Mouse (Mus musculus) layer of hippocampus, postnatal 25 days (tissue): ENCODE measurements at regions not wholly inside any gene's neighbourhood (a gene's known extent, or its start where the extent isn't known, plus 50 kb on each side); places are given as distances from the start of the nearest gene placed in this dataset.

ENCODE experiments used
- DNase-seq, 2 experiments: peaks; one replicate each; pipeline ENCODE4 v3.0.0; 2022; ENCODE audit warnings: mixed read lengths in 2 of 2, low spot score in 1 of 2; ENCODE audit errors: extremely low spot score in 1 of 2

- no peak for DNase-seq
Observed at GRCm38 (mm10) chr8:26854557-26855238, 122.4 kb upstream of the Zfp703 start.

GRCm38 (mm10) chr8:26855256-26855655 lies 121.9 kb upstream of the Zfp703 start:
- DNase-seq = no peak

GRCm38 (mm10) chr8:26864571-26864970 lies 112.6 kb upstream of the Zfp703 start:
- no peak for DNase-seq

- no peak for DNase-seq
Observed at GRCm38 (mm10) chr8:26864971-26865370, 112.2 kb upstream of the Zfp703 start.

- no peak for DNase-seq
Observed at GRCm38 (mm10) chr8:26868101-26868848, 108.8 kb upstream of the Zfp703 start.

GRCm38 (mm10) chr8:26868849-26869110 lies 108.3 kb upstream of the Zfp703 start:
- DNase-seq = no peak

- DNase-seq = no peak
Observed at GRCm38 (mm10) chr8:26871838-26872237, 105.3 kb upstream of the Zfp703 start.

GRCm38 (mm10) chr8:26872382-26872781 lies 104.7 kb upstream of the Zfp703 start:
- DNase-seq = no peak

GRCm38 (mm10) chr8:26872815-26873214 lies 104.3 kb upstream of the Zfp703 start:
- no peak for DNase-seq

- no peak for DNase-seq
Observed at GRCm38 (mm10) chr8:26880177-26880576, 96.9 kb upstream of the Zfp703 start.

GRCm38 (mm10) chr8:26881268-26882120 lies 95.6 kb upstream of the Zfp703 start:
- DNase-seq = no peak

GRCm38 (mm10) chr8:26882616-26883015 lies 94.5 kb upstream of the Zfp703 start:
- no peak for DNase-seq

- DNase-seq = no peak
Observed at GRCm38 (mm10) chr8:26883285-26883684, 93.8 kb upstream of the Zfp703 start.

GRCm38 (mm10) chr8:26883770-26884169 lies 93.4 kb upstream of the Zfp703 start:
- no peak for DNase-seq

GRCm38 (mm10) chr8:26884350-26884749 lies 92.8 kb upstream of the Zfp703 start:
- no peak for DNase-seq

GRCm38 (mm10) chr8:26885365-26885764 lies 91.8 kb upstream of the Zfp703 start:
- no peak for DNase-seq

GRCm38 (mm10) chr8:26886783-26887486 lies 90.2 kb upstream of the Zfp703 start:
- no peak for DNase-seq

- no peak for DNase-seq
Observed at GRCm38 (mm10) chr8:26887551-26887950, 89.6 kb upstream of the Zfp703 start.

GRCm38 (mm10) chr8:26888050-26888449 lies 89.1 kb upstream of the Zfp703 start:
- no peak for DNase-seq

- no peak for DNase-seq
Observed at GRCm38 (mm10) chr8:26891881-26892280, 85.2 kb upstream of the Zfp703 start.

- DNase-seq = no peak
Observed at GRCm38 (mm10) chr8:26892380-26892779, 84.7 kb upstream of the Zfp703 start.
